Mouse (Mus musculus) layer of hippocampus, postnatal 25 days (tissue): ENCODE measurements around the gene Pck1. TPM values are rescaled to one million over a fixed set of nuclear protein-coding genes. Genes with fewer than 3 reads are reported as not detected.
A peak's percentile ranks its signal among the peaks of the same experiment; 100 is the strongest.

Source experiments
- DNase-seq, 2 experiments: peaks; one replicate each; pipeline ENCODE4 v3.0.0; 2022; ENCODE audit warnings: mixed read lengths in 2 of 2, low spot score in 1 of 2; ENCODE audit errors: extremely low spot score in 1 of 2
- total RNA-seq, 2 experiments: library from RNA; stranded (reverse); gene quantifications; 2 replicates each; pipeline ENCODE4 v1.2.3; 2021

Pck1 gene
- total RNA-seq, 2 experiments from 2014 or later = not detected

DNA sequence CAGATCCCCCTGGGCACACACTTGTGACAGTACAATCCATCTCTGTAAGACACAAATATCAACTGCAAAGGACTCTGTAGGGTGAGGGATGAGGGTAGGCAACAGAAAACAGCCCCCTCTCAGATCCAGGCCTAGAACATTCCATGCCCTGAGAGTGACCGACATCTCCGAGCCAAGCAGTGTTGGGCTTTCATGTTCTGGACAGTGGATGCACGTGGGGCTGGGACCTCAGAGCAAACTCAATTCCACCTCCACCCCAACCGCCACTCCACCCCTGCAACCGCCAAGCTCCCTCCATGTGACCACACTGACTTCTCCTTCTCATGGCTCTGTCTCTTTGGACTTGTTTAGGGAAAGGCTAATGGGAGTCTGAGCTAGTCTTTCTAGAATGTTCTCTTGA lies 19.1 kb downstream of the Pck1 start:
- no peak for DNase-seq

DNA sequence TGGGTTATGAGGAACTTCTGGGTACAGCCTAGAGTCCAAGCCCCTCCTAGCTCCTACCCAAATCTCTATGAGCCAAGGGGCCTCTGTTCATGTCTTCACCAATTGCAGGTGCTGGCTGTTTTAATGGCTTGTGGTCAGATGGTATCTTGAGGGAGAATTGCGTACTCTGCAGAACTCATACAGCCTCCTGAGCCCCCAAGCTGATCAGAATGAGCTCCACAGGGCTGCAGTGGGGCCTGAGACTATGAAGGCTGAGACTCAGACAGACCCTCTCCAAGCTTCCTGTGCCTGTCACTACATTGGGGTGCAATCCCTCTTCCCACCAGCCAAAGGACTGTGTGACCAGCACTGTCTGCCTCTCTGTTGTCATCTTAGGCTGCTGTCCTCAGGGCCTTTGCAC lies 19.5 kb downstream of the Pck1 start:
- peak in 1 of 2 experiments; percentile 6 for DNase-seq

DNA sequence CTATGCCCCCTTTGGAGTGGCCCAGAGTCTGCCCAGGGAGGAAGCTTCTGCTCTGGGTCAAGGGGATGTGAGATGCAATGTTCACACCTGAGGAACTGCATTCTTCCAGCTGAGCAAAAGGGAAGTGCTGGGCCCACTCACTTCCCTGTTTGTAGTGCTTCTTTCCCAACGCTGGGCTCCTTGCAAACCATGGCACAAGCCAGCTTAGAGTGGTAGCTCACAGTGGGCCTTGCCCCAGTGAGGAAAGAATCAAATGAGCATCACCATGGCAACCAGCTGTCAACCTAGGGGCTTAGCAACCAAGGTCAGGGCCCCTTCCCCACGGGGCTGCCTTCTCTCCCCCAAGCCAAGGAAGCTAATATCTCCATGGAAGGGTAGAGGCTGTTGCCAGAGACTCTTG lies 20.2 kb downstream of the Pck1 start:
- DNase-seq = no peak

DNA sequence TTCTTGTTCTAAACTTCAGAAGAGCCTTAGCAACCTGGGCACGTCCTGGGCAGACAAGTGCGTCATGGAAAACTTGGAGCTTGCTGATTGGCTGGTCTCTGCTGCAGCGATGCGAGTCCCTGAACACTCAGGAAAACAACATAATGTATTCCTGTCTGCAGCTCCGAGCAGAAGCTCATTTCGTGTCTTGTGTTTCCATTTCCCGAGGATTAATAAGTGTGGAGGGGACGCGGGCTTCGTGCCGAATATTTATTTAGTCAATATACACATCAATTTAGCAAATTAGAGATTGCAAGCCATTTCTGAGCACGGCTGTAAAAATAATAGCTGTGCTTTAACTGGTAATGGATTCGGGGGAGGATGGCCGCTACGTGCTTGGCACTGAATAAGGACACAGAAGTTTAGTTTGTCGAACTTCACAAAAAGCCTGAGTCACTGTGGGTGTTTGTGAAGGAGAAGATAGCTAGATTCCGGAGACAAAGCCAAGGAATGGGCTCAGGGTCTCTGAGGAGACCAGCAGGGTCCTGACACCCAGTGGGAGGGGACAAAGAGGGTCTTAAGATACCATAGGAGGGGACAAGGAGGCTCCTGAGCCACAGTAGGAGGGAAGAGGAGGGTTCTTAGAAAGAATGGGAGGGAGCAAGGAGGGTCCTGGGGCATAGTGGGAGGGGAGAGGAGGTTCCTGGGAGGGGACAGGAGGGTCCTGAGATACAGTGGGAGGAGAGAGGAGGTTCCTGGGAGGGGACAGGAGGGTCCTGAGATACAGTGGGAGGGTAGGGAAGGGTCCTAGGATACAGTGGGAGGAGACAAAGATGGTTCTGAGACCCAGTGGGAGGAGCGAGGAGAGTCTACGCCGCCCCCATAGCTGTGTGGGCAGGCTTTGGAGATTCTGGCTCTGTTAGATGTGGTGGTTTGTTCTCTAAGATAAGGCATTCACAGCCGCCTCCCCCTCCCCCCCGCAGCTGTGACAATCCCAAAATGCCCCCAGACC lies 21.0 kb downstream of the Pck1 start:
- DNase-seq = peak; percentile 42 to 58

DNA sequence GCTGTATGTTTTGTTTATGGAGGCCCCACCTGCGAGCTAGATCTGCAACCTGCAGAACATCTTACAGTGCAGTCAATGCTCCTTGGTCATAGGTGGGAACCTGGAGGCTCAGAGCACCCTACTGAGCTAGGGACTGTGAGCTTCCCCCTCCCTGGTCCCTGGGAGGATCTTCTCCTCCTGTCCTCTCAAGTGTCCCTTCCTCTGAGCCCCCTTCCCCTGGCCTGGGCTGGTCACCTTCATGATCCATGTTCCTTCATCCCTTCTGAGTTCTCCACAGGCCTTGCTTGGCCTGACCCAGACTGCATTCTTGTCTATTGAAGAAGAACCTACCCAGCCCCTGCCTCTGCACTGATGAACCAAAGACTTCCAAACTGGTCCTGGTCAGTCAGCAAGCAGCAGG lies 21.7 kb downstream of the Pck1 start:
- DNase-seq = no peak

DNA sequence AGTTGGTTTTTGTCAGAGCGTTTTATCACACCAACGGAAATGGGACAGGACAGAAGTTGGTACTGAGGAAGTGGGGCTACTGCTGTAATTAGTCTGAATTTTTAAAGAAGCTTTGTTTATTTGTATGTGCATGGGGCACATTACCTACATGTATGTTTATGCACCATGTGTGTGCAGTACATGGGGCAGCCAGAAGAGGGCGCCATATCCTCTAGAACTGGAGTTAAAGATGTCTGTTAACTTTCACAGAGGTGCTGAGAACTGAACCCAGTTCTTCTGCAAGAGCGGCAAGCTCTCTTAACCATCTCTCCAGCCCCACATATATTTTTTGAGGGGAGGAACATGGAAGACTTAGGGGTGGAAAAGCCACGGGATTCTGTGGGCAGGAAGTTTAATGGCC lies 22.9 kb downstream of the Pck1 start:
- DNase-seq = no peak

DNA sequence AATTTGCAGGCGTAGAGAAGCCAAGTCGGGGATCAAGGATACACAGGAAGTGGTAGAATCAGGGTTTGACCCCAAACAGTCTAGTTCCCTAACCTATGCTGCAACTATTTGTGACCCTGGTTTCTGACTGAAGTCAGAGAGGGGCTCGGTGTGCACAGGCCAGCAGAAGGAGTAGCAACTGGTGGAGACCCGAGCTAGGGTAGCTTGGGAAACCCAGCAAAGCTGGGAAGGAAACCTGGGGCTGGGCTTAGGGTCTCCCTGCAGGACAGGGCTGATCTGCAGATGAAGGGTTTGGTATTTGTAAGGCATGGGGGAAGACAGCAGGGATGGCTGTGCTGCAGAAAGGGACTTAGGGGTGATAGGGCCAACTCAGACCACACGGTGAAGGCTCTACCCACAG lies 24.6 kb downstream of the Pck1 start:
- DNase-seq = no peak

DNA sequence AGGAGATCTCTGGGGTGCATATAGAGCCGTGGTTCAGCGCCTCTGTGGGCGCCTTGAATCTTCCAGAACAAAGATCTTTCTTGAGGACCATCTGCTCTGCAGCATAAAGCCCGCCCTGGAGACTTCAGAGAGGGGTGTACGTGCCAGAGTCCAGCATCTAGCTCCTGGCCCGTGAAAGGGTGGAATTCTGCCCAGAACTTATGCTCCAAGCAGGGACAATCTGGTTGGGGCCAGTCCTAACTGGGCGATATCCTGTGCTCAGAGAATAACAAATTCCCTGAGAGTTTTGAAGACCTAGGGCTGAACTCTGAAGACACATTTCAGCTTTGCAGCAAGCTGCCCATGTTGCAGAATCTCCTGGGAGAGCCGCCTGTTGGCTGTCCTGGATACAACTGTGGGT lies 25.1 kb downstream of the Pck1 start:
- DNase-seq = no peak

DNA sequence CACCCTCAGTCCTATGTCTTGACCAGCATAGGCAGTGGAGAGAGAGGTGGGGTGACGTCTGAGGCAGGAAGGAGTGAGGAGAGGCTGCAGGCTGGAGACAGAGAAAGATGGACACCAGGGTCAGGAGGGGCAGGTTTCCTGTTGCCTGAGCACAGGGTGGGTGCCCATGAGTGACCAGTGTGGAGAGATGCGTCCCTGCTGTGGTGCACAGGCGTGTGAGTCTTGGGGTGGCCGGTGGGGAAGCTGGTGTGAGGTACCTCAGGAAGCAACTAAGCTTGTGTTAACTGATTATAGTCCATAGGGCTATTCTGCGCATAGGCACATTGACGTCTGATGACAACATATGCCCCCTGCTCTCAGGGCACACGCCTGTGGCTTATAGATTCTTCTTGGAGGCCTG lies 26.2 kb downstream of the Pck1 start:
- no peak for DNase-seq

DNA sequence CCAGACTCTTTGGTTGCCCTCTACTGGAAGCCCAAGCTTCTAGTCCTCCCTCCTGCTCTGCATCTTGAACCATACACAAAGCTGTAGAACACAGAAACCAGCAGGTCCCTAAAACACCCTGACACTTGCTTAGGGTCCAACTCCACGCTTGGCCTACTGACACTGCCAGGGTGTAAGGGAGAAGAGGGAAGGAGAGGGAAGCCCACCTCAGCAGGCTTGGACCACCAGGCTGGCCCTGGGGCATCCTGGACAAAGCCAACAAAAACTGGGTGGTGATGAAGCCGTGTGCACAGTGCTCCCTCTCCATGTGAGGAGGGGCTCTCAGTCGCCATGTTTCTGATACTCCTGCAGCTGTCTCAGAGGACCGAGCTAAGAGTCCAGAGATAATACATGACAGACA lies 27.2 kb downstream of the Pck1 start:
- DNase-seq = no peak

DNA sequence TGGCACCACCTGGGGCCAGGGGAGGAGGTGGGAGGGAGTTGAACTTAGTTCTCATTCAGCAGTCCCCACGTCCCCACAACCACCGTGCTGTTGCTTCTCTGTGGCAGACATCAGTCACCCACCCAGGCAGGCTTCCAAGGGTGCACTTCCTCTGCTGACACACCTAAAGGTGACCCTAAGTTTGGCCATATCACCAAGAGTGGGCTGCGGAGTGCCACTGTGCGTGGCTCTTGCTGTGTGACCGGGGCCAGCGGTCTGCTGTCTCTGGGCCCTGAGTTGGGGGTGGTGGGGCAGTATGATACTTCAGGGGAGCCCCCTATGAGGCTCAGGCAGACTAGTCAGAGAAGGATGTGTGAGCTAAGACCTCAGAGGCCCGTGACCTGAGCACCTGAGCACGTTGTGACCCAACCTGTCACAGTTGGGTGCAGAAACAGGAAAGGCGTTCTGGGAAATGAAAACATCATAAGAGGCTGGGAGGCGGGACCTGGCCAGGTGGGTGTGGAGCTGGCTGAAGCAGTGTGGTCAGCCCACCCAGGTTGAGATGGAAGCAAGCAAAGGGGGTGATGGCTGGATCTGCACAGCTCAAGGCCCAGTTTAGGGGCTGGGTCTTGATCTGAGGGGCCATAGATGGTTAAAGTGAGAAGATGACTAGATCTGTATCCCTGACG lies 28.0 kb downstream of the Pck1 start:
- DNase-seq = no peak

DNA sequence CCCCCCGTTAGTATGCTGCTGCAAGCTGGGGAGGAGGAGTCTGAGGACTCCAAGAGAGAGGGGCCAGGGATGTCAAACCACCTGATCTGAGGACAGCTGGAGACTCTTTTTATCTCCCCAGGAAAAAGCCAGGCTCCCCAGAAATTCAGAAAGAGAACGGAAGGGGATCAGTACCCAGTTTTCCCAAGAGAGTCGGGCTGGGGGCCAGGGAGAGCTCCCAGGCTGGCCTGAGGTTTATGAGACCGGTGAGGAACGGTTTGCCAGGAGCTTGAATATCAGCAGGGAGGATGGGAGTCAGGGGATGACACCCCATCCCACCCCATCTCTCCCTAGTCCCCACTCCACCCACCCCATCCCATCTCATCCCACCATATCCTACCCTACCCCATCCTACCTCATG lies 28.6 kb downstream of the Pck1 start:
- DNase-seq = no peak

DNA sequence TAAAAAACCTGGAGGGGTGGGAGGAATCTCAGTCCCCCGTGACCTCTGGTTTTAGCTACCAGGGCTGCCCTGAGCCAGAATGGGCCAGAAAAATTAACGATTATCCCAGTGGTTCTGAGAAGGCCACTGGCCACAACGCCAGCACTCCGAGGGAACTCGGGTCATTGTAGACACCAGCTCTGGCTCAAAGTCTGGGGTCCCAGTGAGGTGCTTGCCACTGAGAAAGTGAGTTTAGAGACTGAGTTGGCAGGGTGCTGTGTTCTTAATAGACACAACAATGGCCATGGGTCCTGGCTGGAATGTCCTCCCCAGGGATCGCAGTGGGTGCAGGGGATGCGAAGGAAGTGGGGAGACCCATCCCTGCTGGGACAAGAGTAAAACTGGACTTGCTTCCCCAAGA lies 29.1 kb downstream of the Pck1 start:
- DNase-seq = no peak

DNA sequence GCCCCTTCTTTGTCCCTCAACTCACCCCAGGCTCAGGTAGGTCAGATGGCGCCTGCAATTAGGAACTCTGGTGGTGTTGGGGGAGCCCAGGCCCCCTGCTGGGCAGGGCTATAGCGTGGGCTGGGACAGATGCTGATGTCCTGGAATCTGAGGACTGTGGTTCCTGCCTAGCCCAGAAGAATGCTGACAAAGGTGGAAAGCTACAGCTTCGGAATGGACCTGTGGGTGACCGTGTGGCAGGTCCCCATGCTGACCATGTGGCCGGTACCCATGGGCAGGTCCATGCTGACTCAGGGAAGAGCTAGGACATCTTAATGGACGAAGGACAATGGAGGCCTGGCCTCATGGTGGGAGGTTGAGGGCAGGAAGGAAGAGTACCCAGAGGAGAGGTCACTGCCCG lies 29.9 kb downstream of the Pck1 start:
- DNase-seq = no peak

DNA sequence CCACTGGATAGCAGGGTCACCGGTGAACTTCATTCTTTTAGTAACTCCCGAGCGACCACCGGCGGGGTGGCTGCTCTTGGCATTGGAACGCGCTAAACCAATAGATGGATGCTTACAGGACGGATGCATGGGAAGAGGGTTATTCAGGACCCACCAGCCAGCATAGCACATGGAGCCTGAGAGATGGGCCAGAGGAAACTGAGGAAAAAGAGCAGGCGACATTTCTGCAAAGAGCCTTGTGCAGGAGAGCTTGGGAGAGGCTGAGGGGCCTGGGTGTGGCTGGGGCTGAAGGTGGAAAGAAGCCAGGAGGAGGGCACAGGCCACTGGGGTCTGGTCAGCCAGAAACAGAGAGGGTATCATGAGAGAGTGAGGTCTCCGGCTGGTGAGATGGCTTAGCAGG lies 30.5 kb downstream of the Pck1 start:
- DNase-seq = no peak

DNA sequence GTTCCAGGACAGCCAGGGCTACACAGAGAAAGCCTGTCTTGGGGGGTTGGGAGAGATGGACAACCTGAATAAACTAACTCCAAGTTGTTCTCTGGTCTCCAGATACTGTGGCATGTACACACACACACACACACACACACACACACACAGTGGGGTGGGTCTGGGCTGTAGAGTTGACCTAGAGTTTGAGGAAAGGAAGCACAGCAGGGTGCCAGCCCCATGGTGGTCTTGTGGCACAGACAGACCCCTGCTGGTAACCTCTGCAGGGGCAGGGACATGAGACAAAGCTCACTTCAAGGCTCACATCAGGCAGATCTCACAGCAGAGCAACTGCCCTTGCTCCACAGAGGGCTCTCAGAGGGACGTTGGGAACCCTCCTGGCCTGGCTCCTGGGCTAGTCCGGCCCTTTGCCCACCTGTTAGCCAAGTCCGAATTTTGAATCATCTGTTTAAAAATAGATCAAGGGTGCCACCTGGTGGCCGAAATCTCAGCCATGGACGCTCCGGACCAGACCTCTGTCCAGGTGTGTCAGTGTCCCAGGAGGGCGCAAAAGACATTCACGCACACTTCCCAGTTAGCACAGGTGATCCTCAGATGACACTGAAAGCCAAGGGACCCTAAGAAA lies 31.1 kb downstream of the Pck1 start:
- peak; percentile 59 to 87 for DNase-seq

DNA sequence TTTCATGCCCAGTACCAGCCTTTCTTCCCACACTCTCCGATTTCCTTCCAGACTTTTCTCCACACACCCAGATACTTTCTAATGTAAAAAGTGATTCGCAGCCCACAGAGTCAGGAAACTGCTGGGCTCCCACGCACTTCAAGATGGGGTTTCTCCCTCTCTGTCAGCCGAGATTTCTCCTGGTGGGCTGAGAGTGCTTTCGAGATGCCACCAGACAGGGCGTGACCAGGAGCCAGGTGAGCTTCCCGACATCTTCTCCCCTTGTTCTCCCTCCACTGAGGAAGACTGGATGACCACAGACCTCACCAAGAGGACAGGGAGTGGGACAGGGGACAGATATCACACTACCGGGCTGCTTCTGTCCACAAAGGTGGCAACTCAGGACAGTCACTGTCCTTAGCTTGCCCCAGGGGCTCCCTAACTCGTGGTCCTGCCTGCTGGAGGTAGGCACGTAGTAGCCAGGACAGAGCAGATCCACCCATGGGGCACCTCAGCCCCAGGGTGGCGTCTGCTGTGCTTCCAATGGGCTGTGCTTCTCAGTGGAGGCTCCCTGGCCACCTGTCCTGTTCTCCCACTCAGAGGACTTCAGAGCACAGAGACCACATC lies 31.7 kb downstream of the Pck1 start:
- DNase-seq = no peak

DNA sequence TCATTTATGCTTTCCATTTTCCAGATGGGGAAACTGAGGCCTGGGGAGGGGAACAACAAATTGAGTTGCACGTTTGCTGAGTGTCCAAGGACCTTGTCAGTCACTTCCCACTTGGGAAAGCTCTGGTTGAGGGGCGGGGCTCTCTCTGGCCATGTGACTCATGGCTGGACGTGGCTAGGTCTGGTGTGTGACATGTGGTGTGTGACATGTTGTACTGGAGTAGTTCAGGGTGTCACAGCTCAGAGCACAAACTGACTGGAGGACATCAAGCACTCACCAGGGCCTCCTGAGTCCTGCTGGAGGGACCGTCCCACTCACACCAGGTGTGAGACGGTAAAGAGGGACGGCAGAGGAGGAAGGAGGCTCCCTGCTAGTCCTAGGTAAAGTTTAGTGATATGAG lies 32.4 kb downstream of the Pck1 start:
- DNase-seq = no peak

DNA sequence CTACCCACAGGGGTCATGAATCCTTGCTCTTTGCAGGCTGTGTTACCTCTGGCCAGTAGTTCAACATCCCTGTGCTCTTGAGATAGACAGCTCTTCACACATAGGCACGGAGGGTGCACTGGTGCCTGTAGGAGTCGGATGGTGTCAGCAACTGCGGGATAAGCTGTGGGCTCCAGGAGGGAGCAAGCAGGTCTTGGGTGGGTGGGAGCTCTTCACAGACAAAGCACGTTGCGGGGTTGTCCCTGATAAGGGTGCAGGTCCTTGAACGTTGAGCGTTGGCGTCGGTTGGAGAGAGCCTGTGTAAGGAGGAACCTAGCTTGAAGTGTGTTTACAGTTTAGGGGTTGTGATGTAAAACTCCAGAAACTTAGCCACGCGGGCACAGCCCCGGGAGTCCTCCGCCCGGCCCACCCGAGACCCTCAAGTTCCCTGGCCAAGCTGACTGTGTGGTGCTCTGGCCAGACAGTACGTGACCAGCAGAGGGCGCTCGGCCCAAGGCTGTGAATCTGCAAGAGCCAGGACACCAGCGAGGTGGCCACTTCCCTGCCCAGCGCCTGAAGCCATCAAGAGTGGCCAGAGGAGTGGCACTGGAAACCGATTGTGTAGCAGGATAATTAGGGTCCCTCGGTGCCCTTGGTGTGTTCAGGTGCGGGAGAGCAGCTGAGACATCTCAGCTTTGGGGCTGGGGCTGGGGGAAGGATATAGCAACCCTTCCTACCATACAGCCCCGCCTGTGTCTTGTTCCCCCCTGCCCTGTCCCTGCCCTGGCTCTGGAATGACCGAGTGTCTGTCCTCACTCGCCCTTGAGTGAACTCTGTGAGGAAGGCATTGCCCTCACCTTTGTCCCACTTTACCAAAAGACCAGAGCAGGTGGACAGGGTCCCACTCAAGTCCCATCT lies 33.4 kb downstream of the Pck1 start:
- DNase-seq = peak; percentile 85 to 98
